Mouse (Mus musculus) stomach, postnatal 0 days (tissue): ENCODE measurements around the gene Crtc3. TPM values are rescaled to one million over a fixed set of nuclear protein-coding genes. Genes with fewer than 3 reads are reported as not detected.

Source experiments
- ATAC-seq: fragments of 200-750 bp; cut with Nextera tagmentation; 2 replicates; pipeline ENCODE4 v1.8.0; 2017; ENCODE audit not compliant: low FRiP score, low TSS enrichment
- DNase-seq: peaks from one replicate; pipeline ENCODE4 v3.0.0-alpha.2; 2016; ENCODE audit warnings: low spot score
- H3K27ac ChIP-seq: fragments of 300-500 bp; sonication (generic); replicated peaks from 2 replicates; pipeline ENCODE4 v1.5.1; 2014; ENCODE audit warnings: mild to moderate bottlenecking, control low read depth
- H3K27me3 ChIP-seq: fragments of 300-500 bp; sonication (generic); 2 replicates; pipeline ENCODE4 v1.6.1; 2014; ENCODE audit warnings: low read length; ENCODE audit not compliant: control insufficient read depth, insufficient read depth
- H3K36me3 ChIP-seq: fragments of 300-500 bp; sonication (generic); 2 replicates; pipeline ENCODE4 v1.6.1; 2014; ENCODE audit warnings: low read length, mixed read lengths; ENCODE audit not compliant: control insufficient read depth, insufficient read depth
- H3K4me1 ChIP-seq: fragments of 300-500 bp; sonication (generic); replicated peaks from 2 replicates; pipeline ENCODE4 v1.6.1; 2014; ENCODE audit warnings: antibody characterized with exemption; ENCODE audit not compliant: control insufficient read depth, insufficient read depth
- H3K4me2 ChIP-seq: fragments of 300-500 bp; sonication (generic); replicated peaks from 2 replicates; pipeline ENCODE4 v1.6.1; 2014; ENCODE audit warnings: low read depth, mild to moderate bottlenecking, control low read depth, moderate library complexity
- H3K4me3 ChIP-seq: fragments of 300-500 bp; sonication (generic); 2 replicates; pipeline ENCODE4 v1.5.1; 2014; ENCODE audit warnings: low read depth, low read length, control low read depth
- H3K9ac ChIP-seq: fragments of 300-500 bp; sonication (generic); 2 replicates; pipeline ENCODE4 v1.6.1; 2014; ENCODE audit warnings: mild to moderate bottlenecking, low read length, control low read depth, mixed read lengths
- H3K9me3 ChIP-seq: fragments of 300-500 bp; sonication (generic); 2 replicates; pipeline ENCODE4 v1.6.1; 2016; ENCODE audit warnings: low read length; ENCODE audit not compliant: control insufficient read depth
- CTCF ChIP-seq: IDR thresholded peaks from 2 replicates; pipeline ENCODE4 v1.5.1; 2016; ENCODE audit warnings: antibody characterized with exemption, low read depth, mild to moderate bottlenecking, moderate library complexity
- EP300 ChIP-seq: optimal IDR thresholded peaks from 2 replicates; pipeline ENCODE3; 2016; ENCODE audit warnings: antibody characterized with exemption
- WGBS: fragments of 180-500 bp; shearing (Covaris S2); extraction: QIAGEN DNeasy Blood & Tissue Kit; methylation state at CpG from one replicate; pipeline ENCODE4 v1.1.7; 2014; 5-methylcytosine and 5-hydroxymethylcytosine counted together
- polyA plus RNA-seq: library from polyadenylated mRNA; unstranded; fragments of >200 nt; fragmentation: Nextera tagmentation; extraction: Ambion mirVana; gene quantifications from 2 replicates; pipeline ENCODE4 v1.2.1, GENCODE M21; 2015

Crtc3 gene
- polyA plus RNA-seq, 1 experiment from 2014 or later, result 8.8 TPM

DNA sequence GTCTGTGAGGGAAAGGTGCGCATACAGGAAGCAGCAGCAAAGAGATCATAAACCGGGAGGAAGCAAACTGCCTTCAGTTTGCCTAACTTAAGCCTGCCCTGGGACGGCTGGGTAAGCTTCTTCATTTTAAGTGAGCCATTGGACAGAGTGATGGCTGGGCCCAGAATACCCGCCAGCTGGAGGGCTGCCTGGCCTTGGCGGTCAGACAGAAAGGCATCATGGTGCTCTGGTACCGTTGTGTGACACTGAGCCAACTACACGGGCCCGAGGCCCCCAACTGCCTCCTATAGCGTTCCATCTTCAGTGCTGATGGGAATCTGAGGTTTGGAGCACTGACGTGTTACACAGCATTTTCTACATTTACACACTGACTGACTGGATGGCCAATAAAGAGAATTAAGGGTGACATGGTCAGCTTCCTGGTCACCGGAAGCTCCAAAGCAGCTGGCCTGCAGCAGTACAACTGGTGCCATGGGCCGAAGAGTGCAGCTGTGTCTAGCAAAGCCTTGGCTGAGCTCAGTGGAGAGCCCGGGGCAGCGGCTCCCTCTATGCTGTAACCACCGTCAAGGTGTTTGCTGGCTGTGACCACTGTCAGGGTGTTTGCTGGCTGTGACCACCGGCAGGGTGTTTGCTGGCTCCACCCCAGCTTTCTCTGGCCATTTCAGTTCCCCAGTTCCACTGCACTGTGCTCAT lies 99.5 kb downstream of the Crtc3 start:
- Histone ChIP-seq H3K36me3 (peaks cover 29% of the 10 kb centered on the region), H3K4me2 (no peak overlapping the region), H3K27me3 (no peaks in the 10 kb centered on the region), H3K9ac (no peak overlapping the region), H3K4me1 (no peaks in the 10 kb centered on the region), H3K9me3 (no peaks in the 10 kb centered on the region), H3K4me3 (no peak overlapping the region), H3K27ac (no peak overlapping the region)
- ATAC-seq, result no peak
- no peak for DNase-seq
- TF ChIP-seq EP300 (no peak), CTCF (no peak)
- 88% methylated on average over 16 of the region's 16 CpGs for WGBS

DNA sequence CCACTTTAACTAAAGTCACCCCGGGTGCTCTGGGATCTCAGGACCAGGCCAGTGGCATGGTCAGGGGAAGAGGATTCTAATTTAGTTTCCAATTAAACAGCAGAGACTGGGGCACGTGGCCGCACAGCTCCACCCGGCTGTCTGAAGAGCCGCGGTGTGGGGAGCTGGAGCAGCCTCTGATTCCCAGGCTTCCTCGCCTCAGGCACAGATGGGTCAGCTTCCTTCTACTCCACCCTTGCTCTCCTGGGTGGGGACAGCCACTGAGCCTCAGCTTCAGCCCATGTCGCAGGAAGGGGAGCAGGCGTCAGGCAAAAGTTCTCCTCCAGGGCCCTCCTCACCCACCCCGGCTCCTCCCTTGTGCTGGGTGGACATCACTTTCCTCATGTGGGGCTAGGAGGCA lies 101.0 kb downstream of the Crtc3 start:
- Histone ChIP-seq H3K9me3 (no peaks in the 10 kb centered on the region), H3K9ac (peak overlapping the region; percentile 31; the same call in 1 of the 2 replicates), H3K4me3 (no peak overlapping the region), H3K27me3 (no peaks in the 10 kb centered on the region), H3K27ac (no peak overlapping the region; the same call in 1 of the 2 replicates), H3K4me1 (no peaks in the 10 kb centered on the region), H3K36me3 (peaks cover 22% of the 10 kb centered on the region), H3K4me2 (no peak overlapping the region)
- no peak for TF ChIP-seq EP300
- 21% methylated on average over 10 of the region's 10 CpGs for WGBS
- no peak for DNase-seq
- peak; percentile 25; the same call in 1 of the 2 replicates for ATAC-seq

DNA sequence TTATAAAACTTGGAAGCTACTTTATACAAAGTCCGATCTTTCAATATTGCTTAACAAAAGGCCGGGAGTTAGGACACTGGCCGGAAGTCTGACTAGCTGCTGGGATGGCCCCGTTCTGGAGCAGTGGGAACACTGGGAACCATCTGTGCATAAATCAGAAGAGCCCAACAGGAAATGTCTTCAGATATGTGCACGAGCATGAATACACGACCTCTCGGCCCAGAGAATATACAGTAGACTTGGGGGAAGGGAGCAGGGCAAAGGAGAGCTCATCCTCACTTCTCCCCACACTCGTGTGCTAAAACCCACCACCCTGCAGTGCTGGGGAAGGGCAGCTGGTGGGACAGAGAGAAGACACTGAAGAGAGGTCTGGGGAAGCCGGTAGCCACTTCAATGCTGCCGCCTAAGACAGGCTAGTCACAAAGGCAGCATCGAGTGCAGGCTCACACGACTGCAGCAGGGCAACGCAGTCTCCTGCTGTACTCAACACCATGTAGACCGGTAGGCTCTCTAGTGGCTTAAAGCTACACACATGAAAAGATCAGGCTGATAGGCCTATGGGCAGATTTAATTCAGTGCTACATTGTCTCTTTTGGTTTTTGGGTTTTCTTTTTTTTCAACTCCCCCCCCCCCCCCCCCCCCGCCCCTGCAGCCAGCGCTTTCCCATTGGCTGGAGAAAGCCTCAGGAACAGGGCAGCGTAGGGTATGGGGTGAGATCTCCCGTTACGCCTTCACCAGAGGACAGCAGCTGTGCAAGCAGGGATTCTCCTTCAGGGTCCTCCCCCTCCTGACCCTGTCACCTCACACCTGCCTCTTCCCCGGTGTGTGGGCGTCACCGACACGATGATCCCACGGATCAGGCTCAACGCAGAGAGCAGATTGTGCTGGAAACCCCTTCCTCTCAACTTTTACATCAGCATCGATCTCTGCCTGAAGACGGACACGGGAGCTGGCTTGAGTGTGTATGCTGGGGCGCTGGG lies 101.7 kb downstream of the Crtc3 start:
- H3K27me3 ChIP-seq, result no peaks in the 10 kb centered on the region
- DNase-seq (no peak), ATAC-seq (no peak)
- H3K4me3 ChIP-seq, result no peak overlapping the region
- H3K36me3 ChIP-seq, result peaks cover 22% of the 10 kb centered on the region
- WGBS, result 32% methylated on average over 27 of the region's 29 CpGs
- no peak for TF ChIP-seq CTCF
- TF ChIP-seq EP300, result no peak
- peak overlapping the region; percentile 31; the same call in 1 of the 2 replicates for H3K9ac ChIP-seq
- peak overlapping the region; percentile 11 for H3K4me2 ChIP-seq
- H3K9me3 ChIP-seq, result no peaks in the 10 kb centered on the region
- H3K27ac ChIP-seq, result peak overlapping the region; percentile 40
- no peaks in the 10 kb centered on the region for H3K4me1 ChIP-seq

DNA sequence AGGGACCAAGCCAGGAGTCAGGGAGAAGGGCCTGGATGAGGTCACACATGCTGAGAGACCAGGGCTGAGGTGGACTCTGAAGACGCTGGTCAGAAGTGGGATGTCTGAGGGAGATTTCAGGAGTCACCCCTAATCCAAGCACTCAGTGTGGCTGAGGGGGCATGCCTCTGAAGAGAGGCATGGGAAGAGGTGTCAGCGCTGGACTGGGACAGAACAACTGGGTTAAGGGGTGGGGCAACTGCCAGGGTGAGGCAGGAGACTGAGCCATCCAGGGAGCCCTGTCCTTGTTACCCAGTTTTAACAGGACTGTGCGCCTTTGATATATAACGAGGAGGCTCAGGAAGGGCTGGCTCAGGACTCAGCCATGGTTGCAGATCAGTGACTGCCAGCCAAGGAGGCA lies 102.5 kb downstream of the Crtc3 start:
- no peaks in the 10 kb centered on the region for H3K9me3 ChIP-seq
- no peak overlapping the region for H3K4me3 ChIP-seq
- 67% methylated on average over 4 of the region's 4 CpGs for WGBS
- H3K27ac ChIP-seq, result peak overlapping the region; percentile 40
- no peak for DNase-seq
- no peak overlapping the region for H3K9ac ChIP-seq
- no peaks in the 10 kb centered on the region for H3K27me3 ChIP-seq
- no peak for TF ChIP-seq EP300
- TF ChIP-seq CTCF, result no peak
- no peak overlapping the region for H3K4me2 ChIP-seq
- peaks cover 18% of the 10 kb centered on the region for H3K36me3 ChIP-seq
- ATAC-seq, result no peak
- H3K4me1 ChIP-seq, result no peaks in the 10 kb centered on the region

DNA sequence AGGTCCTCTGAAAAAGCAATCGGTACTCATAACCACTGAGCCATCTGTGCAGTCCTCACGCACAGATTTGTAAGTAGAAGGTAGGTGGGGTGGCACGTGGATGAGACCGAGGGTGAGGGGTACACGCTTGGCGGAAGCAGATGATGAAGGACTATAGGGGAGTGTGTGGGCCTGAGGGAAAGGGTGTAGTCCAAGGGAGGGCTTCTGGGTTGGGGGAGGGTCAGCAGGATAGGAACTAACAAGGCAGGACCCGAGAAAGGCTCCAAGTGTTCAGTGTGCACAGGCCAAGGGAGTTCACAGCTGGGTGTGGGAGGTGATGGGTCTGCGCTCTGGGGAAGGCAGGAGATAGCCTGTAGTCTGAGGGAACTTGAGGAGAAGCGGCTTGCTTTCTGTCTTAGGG lies 103.3 kb downstream of the Crtc3 start:
- 89% methylated on average over 9 of the region's 9 CpGs for WGBS
- Histone ChIP-seq H3K27ac (no peak overlapping the region), H3K4me2 (no peak overlapping the region), H3K4me1 (no peaks in the 10 kb centered on the region), H3K9me3 (no peaks in the 10 kb centered on the region), H3K36me3 (peaks cover 17% of the 10 kb centered on the region), H3K9ac (no peak overlapping the region), H3K4me3 (no peak overlapping the region), H3K27me3 (no peaks in the 10 kb centered on the region)
- no peak for ATAC-seq
- DNase-seq, result no peak
- TF ChIP-seq CTCF (no peak), EP300 (no peak)
